In the genomic region with DNA sequence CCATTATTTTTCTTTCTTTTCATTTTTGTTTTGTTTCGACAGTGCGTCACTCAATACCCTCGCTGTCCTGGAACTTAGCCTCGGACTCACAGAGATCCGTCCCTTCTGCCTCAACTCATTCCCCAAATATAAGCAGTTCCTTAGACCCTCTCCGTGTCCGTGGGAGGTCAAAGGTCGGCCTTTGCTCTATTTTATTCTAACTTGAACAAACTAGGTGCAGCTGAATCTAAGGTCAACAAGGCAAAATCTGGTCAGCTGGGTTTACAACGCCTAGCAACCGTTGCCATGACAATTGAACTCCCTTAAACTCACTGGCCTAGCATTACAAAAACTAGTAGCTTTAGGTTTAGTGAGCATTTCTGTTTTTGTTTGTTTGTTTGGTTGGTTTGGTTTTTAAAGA, we compare ENCODE assay signal across 8 mouse cellular contexts. TPM values are rescaled to one million over a fixed set of nuclear protein-coding genes. Genes with fewer than 3 reads are reported as not detected.
A peak's percentile ranks its signal among the peaks of the same experiment; 100 is the strongest.
DNase-seq lines count a peak whose midpoint lies in the region; ATAC-seq lines count a peak whose summit lies in the region.

No protein-coding gene starts in this region.

- 79% methylated on average over 10 of the region's 10 CpGs for WGBS in lung, embryonic 16.5 days
- WGBS in embryonic facial prominence, embryonic 14.5 days = 80% methylated on average over 10 of the region's 10 CpGs
- 81% methylated on average over 10 of the region's 10 CpGs for WGBS in intestine, embryonic 15.5 days
- WGBS in midbrain, embryonic 12.5 days = 76% methylated on average over 10 of the region's 10 CpGs

- no peaks in the 10 kb centered on the region for H3K27me3 ChIP-seq in lung, embryonic 16.5 days (ENCODE audit: control insufficient read depth, insufficient read depth, low read depth, low read length)
- no peaks in the 10 kb centered on the region for H3K27me3 ChIP-seq in embryonic facial prominence, embryonic 14.5 days (replicated peaks; ENCODE audit: control insufficient read depth, insufficient read depth, low read length)
- no peaks in the 10 kb centered on the region for H3K27me3 ChIP-seq in intestine, embryonic 15.5 days (replicated peaks)
- H3K27me3 ChIP-seq in midbrain, embryonic 12.5 days = 0 out of 2 replicates have a peak, but pooled peaks cover 6% of the 10 kb centered on the region

- peak overlapping the region; percentile 85 for H3K4me3 ChIP-seq in lung, embryonic 16.5 days (ENCODE audit: low read length)
- H3K4me3 ChIP-seq in embryonic facial prominence, embryonic 14.5 days (ENCODE audit: low read depth, low read length) = peak overlapping the region; percentile 68
- H3K4me3 ChIP-seq in intestine, embryonic 15.5 days (replicated peaks) = peak overlapping the region; percentile 69
- H3K4me3 ChIP-seq in midbrain, embryonic 12.5 days = peak overlapping the region; percentile 89

- H3K9me3 ChIP-seq in lung, embryonic 16.5 days (ENCODE audit: control insufficient read depth, low read length) = no peaks in the 10 kb centered on the region
- H3K9me3 ChIP-seq in embryonic facial prominence, embryonic 14.5 days (ENCODE audit: control insufficient read depth, low read length) = no peaks in the 10 kb centered on the region
- no peaks in the 10 kb centered on the region for H3K9me3 ChIP-seq in intestine, embryonic 15.5 days
- no peaks in the 10 kb centered on the region for H3K9me3 ChIP-seq in midbrain, embryonic 12.5 days

- peaks cover 10% of the 10 kb centered on the region for H3K4me1 ChIP-seq in lung, embryonic 16.5 days (replicated peaks; ENCODE audit: control insufficient read depth, insufficient read depth, low read length)
- peaks cover 4% of the 10 kb centered on the region; the same call in 1 of the 2 replicates for H3K4me1 ChIP-seq in embryonic facial prominence, embryonic 14.5 days (ENCODE audit: control insufficient read depth, insufficient read depth, low read length)
- peaks cover 5% of the 10 kb centered on the region for H3K4me1 ChIP-seq in intestine, embryonic 15.5 days (replicated peaks)
- peaks cover 16% of the 10 kb centered on the region for H3K4me1 ChIP-seq in midbrain, embryonic 12.5 days

- H3K9ac ChIP-seq in lung, embryonic 16.5 days (ENCODE audit: low read length) = peak overlapping the region; percentile 38; the same call in 1 of the 2 replicates
- H3K9ac ChIP-seq in embryonic facial prominence, embryonic 14.5 days (ENCODE audit: low read depth, low read length) = peak overlapping the region; percentile 79
- peak overlapping the region; percentile 21; the same call in 1 of the 2 replicates for H3K9ac ChIP-seq in intestine, embryonic 15.5 days
- H3K9ac ChIP-seq in midbrain, embryonic 12.5 days (replicated peaks) = 0 out of 2 replicates have a peak overlapping the region, but pooled peaks have one; percentile 76

- peaks cover under 1% of the 10 kb centered on the region; the same call in 1 of the 2 replicates for H3K36me3 ChIP-seq in lung, embryonic 16.5 days (ENCODE audit: control insufficient read depth, insufficient read depth, low read length)
- H3K36me3 ChIP-seq in embryonic facial prominence, embryonic 14.5 days (ENCODE audit: control insufficient read depth, insufficient read depth, low read length) = peaks cover 12% of the 10 kb centered on the region; the same call in 1 of the 2 replicates
- H3K36me3 ChIP-seq in intestine, embryonic 15.5 days = peaks cover under 1% of the 10 kb centered on the region; the same call in 1 of the 2 replicates
- H3K36me3 ChIP-seq in midbrain, embryonic 12.5 days = peaks cover 1% of the 10 kb centered on the region

- no peak for DNase-seq in lung, postnatal 36 days
- no peak for DNase-seq in embryonic facial prominence, embryonic 14.5 days (ENCODE audit: low spot score)
- no peak for DNase-seq in frontal cortex, postnatal 36 days (ENCODE audit: low spot score in 2 of 2)
- no peak for DNase-seq in cerebellum, postnatal 25 days
- DNase-seq in right cerebral cortex, adult 2 months (ENCODE audit: low spot score in 2 of 2) = no peak

- peak overlapping the region; percentile 88 for H3K4me2 ChIP-seq in lung, embryonic 16.5 days (ENCODE audit: low read depth, low read length)
- H3K4me2 ChIP-seq in embryonic facial prominence, embryonic 14.5 days (ENCODE audit: low read depth, low read length) = peak overlapping the region; percentile 88
- peak overlapping the region; percentile 62 for H3K4me2 ChIP-seq in intestine, embryonic 15.5 days (replicated peaks)
- H3K4me2 ChIP-seq in midbrain, embryonic 12.5 days (replicated peaks) = peak overlapping the region; percentile 90

- ATAC-seq in lung, embryonic 16.5 days (ENCODE audit: low read depth) = no peak
- ATAC-seq in embryonic facial prominence, embryonic 14.5 days (ENCODE audit: low read depth) = no peak
- peak; percentile 32 for ATAC-seq in intestine, embryonic 15.5 days
- peak; percentile 23 for ATAC-seq in midbrain, embryonic 12.5 days (ENCODE audit: low FRiP score, low read depth)

- no peak overlapping the region; the same call in 1 of the 2 replicates for H3K27ac ChIP-seq in lung, embryonic 16.5 days (ENCODE audit: low read length)
- peak overlapping the region; percentile 69; the same call in 1 of the 2 replicates for H3K27ac ChIP-seq in embryonic facial prominence, embryonic 14.5 days (replicated peaks; ENCODE audit: low read depth, low read length)
- no peak overlapping the region for H3K27ac ChIP-seq in intestine, embryonic 15.5 days
- H3K27ac ChIP-seq in midbrain, embryonic 12.5 days (replicated peaks) = peak overlapping the region; percentile 54

RNA-seq across cellular contexts. Expression of gene Pes1, which starts 0.6 kb away (rescaled TPM):
- 76.6 and 78.0 TPM in 2 replicates for polyA plus RNA-seq in lung, embryonic 16.5 days (2015; fragmentation: Nextera tagmentation; extraction: Ambion mirVana)
- polyA plus RNA-seq in embryonic facial prominence, embryonic 14.5 days (2014; fragmentation: Nextera tagmentation; extraction: Ambion mirVana) = 59.7 and 62.9 TPM in 2 replicates
- 81.3 and 84.1 TPM in 2 replicates for polyA plus RNA-seq in intestine, embryonic 15.5 days (2015; fragmentation: Nextera tagmentation; extraction: Ambion mirVana)
- 71.2 and 75.3 TPM in 2 replicates for polyA plus RNA-seq in midbrain, embryonic 12.5 days (2016; fragmentation: Nextera tagmentation; extraction: Ambion mirVana)

RNA-seq across cellular contexts. Expression of gene 4930556J24Rik, which starts 13.4 kb away (rescaled TPM):
- 0.24 and 0.38 TPM in 2 replicates for polyA plus RNA-seq in lung, embryonic 16.5 days (2015; fragmentation: Nextera tagmentation; extraction: Ambion mirVana)
- not detected in 2 replicates for polyA plus RNA-seq in embryonic facial prominence, embryonic 14.5 days (2014; fragmentation: Nextera tagmentation; extraction: Ambion mirVana)
- polyA plus RNA-seq in intestine, embryonic 15.5 days (2015; fragmentation: Nextera tagmentation; extraction: Ambion mirVana) = not detected in 2 replicates
- polyA plus RNA-seq in midbrain, embryonic 12.5 days (2016; fragmentation: Nextera tagmentation; extraction: Ambion mirVana) = 0.20 and 0.26 TPM in 2 replicates

RNA-seq across cellular contexts. Expression of gene Gal3st1, which starts 20.3 kb away (rescaled TPM):
- 9.5 and 10.0 TPM in 2 replicates for polyA plus RNA-seq in lung, embryonic 16.5 days (2015; fragmentation: Nextera tagmentation; extraction: Ambion mirVana)
- polyA plus RNA-seq in embryonic facial prominence, embryonic 14.5 days (2014; fragmentation: Nextera tagmentation; extraction: Ambion mirVana) = 3.2 and 3.3 TPM in 2 replicates
- polyA plus RNA-seq in intestine, embryonic 15.5 days (2015; fragmentation: Nextera tagmentation; extraction: Ambion mirVana) = 26.0 and 27.0 TPM in 2 replicates
- 0.65 and 0.80 TPM in 2 replicates for polyA plus RNA-seq in midbrain, embryonic 12.5 days (2016; fragmentation: Nextera tagmentation; extraction: Ambion mirVana)

RNA-seq across cellular contexts. Expression of gene Tcn2, which starts 31.2 kb away (rescaled TPM):
- polyA plus RNA-seq in lung, embryonic 16.5 days (2015; fragmentation: Nextera tagmentation; extraction: Ambion mirVana) = 69.7 and 70.1 TPM in 2 replicates
- 49.0 and 50.4 TPM in 2 replicates for polyA plus RNA-seq in embryonic facial prominence, embryonic 14.5 days (2014; fragmentation: Nextera tagmentation; extraction: Ambion mirVana)
- polyA plus RNA-seq in intestine, embryonic 15.5 days (2015; fragmentation: Nextera tagmentation; extraction: Ambion mirVana) = 57.5 and 63.7 TPM in 2 replicates
- polyA plus RNA-seq in midbrain, embryonic 12.5 days (2016; fragmentation: Nextera tagmentation; extraction: Ambion mirVana) = 23.2 and 27.0 TPM in 2 replicates

RNA-seq across cellular contexts. Expression of gene Slc35e4, which starts 48.7 kb away (rescaled TPM):
- 3.5 and 4.4 TPM in 2 replicates for polyA plus RNA-seq in lung, embryonic 16.5 days (2015; fragmentation: Nextera tagmentation; extraction: Ambion mirVana)
- 5.8 and 6.4 TPM in 2 replicates for polyA plus RNA-seq in embryonic facial prominence, embryonic 14.5 days (2014; fragmentation: Nextera tagmentation; extraction: Ambion mirVana)
- polyA plus RNA-seq in intestine, embryonic 15.5 days (2015; fragmentation: Nextera tagmentation; extraction: Ambion mirVana) = 3.2 and 3.4 TPM in 2 replicates
- polyA plus RNA-seq in midbrain, embryonic 12.5 days (2016; fragmentation: Nextera tagmentation; extraction: Ambion mirVana) = 6.7 and 7.8 TPM in 2 replicates

Comparison
In these comparisons a context has a peak if more than half of its experiments do, and no peak if none do; other contexts are left out.
1. ATAC-seq: peak in intestine, embryonic 15.5 days (single experiment) and midbrain, embryonic 12.5 days (single experiment); none in lung, embryonic 16.5 days (single experiment) and embryonic facial prominence, embryonic 14.5 days (single experiment).
2. H3K27ac ChIP-seq: peak in embryonic facial prominence, embryonic 14.5 days (single experiment) and midbrain, embryonic 12.5 days (single experiment); none in lung, embryonic 16.5 days (single experiment) and intestine, embryonic 15.5 days (single experiment).
3. H3K9ac ChIP-seq: peak in every context shown above with its lines; median percentile 79 in embryonic facial prominence, embryonic 14.5 days; 76 in midbrain, embryonic 12.5 days; 38 in lung, embryonic 16.5 days; 21 in intestine, embryonic 15.5 days.
4. Peak in every context shown above with its lines, with median percentiles within 50 percentile points of each other: H3K4me2 ChIP-seq and H3K4me3 ChIP-seq.